Mouse (Mus musculus): ENCODE measurements around the gene Ifi214.

- no peak for TF ChIP-seq CTCF (IDR thresholded peaks at IDR 0.05; ENCODE audit: low read depth)
- TF ChIP-seq EP300 (IDR thresholded peaks at IDR 0.05; ENCODE audit: low read depth) = no peak
Measured at GRCm38 (mm10) chr1:173579079-173579478, 43.3 kb upstream of the Ifi214 start.

All from heart, postnatal 0 days (tissue).